Mouse (Mus musculus) Patski (cell line): ENCODE data around the gene Gm11627. TPM values are rescaled to one million over a fixed set of nuclear protein-coding genes. Genes with fewer than 3 reads are reported as not detected.

Experiments
- ATAC-seq: fragments of 100-300 bp; one replicate; pipeline ENCODE4 v1.8.0; 2021
- CTCF ChIA-PET: fragments of 350-600 bp; sonication (Branson Sonifier 250); formaldehyde crosslinking; loops from one replicate; lab custom pipeline; 2022; ENCODE audit warnings: inconsistent platforms; lab: Charles Lee
- POLR2A ChIA-PET: fragments of 350-600 bp; sonication (Branson Sonifier 250); formaldehyde crosslinking; loops from one replicate; lab custom pipeline; 2022; ENCODE audit warnings: antibody characterized with exemption, inconsistent platforms; lab: Charles Lee
- DNase-seq: peaks from one replicate; pipeline ENCODE4 v3.0.0-alpha.2; 2011; ENCODE audit warnings: low read depth, low spot score
- H3K27me3 ChIP-seq: fragments of 371-371 bp; one replicate; pipeline ENCODE4 v1.5.1; 2021
- CTCF ChIP-seq: fragments of 100-300 bp; IDR thresholded peaks from one replicate; pipeline ENCODE4 v1.5.1; 2021
- in situ Hi-C: fragments of 300-500 bp; cut with MboI; formaldehyde crosslinking; loops from 3 replicates; pipeline ENCODE4 v1.11.1; 2018; ENCODE audit warnings: low pct_unique_long_range_greater_than_20kb, mixed read lengths
- polyA plus RNA-seq: library from polyadenylated mRNA; unstranded; gene quantifications from one replicate; pipeline ENCODE4 v1.2.3, GENCODE M21; 2021

The Gm11627 gene
- polyA plus RNA-seq, 1 experiment from 2014 or later = not detected

GRCm38 (mm10) chr11:102602816-102603495, 23.7 kb upstream of the Gm11627 start:
- CTCF ChIA-PET = interaction anchor here (1.0 to 1.3 kb wide), 2 partner anchors 41 to 116 kb away, joined by 3 read pairs; no protein-coding TSS in a partner anchor
- no peak for DNase-seq
- in situ Hi-C loops = no loop called here
- H3K27me3 ChIP-seq = no peaks in the 10 kb centered on the region
- TF ChIP-seq CTCF = no peak
- ATAC-seq = no peak
- POLR2A ChIA-PET = interaction anchor here (1.0 to 1.7 kb wide), 2 partner anchors 15 to 30 kb away, joined by 3 to 5 read pairs; no protein-coding TSS in a partner anchor

GRCm38 (mm10) chr11:102599912-102600311, 20.7 kb upstream of the Gm11627 start:
- in situ Hi-C loops = no loop called here
- peak; percentile 69 for TF ChIP-seq CTCF
- ChIA-PET CTCF (interaction anchor here (0.9 to 1.4 kb wide), 2 partner anchors 25 to 44 kb away, joined by 3 read pairs; no protein-coding TSS in a partner anchor), POLR2A (no interaction called here)
- ATAC-seq (no peak), DNase-seq (no peak)
- H3K27me3 ChIP-seq = no peaks in the 10 kb centered on the region

- POLR2A ChIA-PET = interaction anchor here (1.5 kb wide), 1 partner anchor 9 kb away, joined by 4 read pairs; the partner anchor contains the start of gene Fzd2
- no peaks in the 10 kb centered on the region for H3K27me3 ChIP-seq
- in situ Hi-C loops = no loop called here
- ATAC-seq (no peak), DNase-seq (no peak)
- CTCF ChIA-PET = no interaction called here
- no peak for TF ChIP-seq CTCF
These were observed 16.1 kb upstream of the Gm11627 start for GRCm38 (mm10) chr11:102595341-102595820.

- peak; percentile 31 for TF ChIP-seq CTCF
- no peaks in the 10 kb centered on the region for H3K27me3 ChIP-seq
- in situ Hi-C loops = no loop called here
- ChIA-PET CTCF (no interaction called here), POLR2A (no interaction called here)
- ATAC-seq = no peak
- DNase-seq = no peak
These were observed 8.3 kb upstream of the Gm11627 start for GRCm38 (mm10) chr11:102587554-102587953.

GRCm38 (mm10) chr11:102586445-102587130, 7.3 kb upstream of the Gm11627 start:
- peak; percentile 32 for TF ChIP-seq CTCF
- ChIA-PET CTCF (no interaction called here), POLR2A (no interaction called here)
- no peak for ATAC-seq
- in situ Hi-C loops = no loop called here
- H3K27me3 ChIP-seq = no peaks in the 10 kb centered on the region
- DNase-seq = no peak

GRCm38 (mm10) chr11:102582736-102583135, 3.5 kb upstream of the Gm11627 start:
- H3K27me3 ChIP-seq = no peaks in the 10 kb centered on the region
- TF ChIP-seq CTCF = no peak
- in situ Hi-C loops = no loop called here
- CTCF ChIA-PET = no interaction called here
- POLR2A ChIA-PET = no interaction called here
- DNase-seq (no peak), ATAC-seq (no peak)

- peak; percentile 57 for ATAC-seq
- no peak for DNase-seq
- in situ Hi-C loops = no loop called here
- CTCF ChIA-PET = interaction anchor here (1.3 kb wide), 1 partner anchor 69 kb away, joined by 4 read pairs; no protein-coding TSS in a partner anchor
- no peak for TF ChIP-seq CTCF
- H3K27me3 ChIP-seq = no peaks in the 10 kb centered on the region
- POLR2A ChIA-PET = no interaction called here
These were observed 2.9 kb upstream of the Gm11627 start for GRCm38 (mm10) chr11:102582016-102582610.

- no peaks in the 10 kb centered on the region for H3K27me3 ChIP-seq
- ChIA-PET POLR2A (no interaction called here), CTCF (interaction anchor here (1.3 kb wide), 1 partner anchor 70 kb away, joined by 4 read pairs; no protein-coding TSS in a partner anchor)
- no peak for DNase-seq
- no peak for ATAC-seq
- in situ Hi-C loops = no loop called here
- TF ChIP-seq CTCF = no peak
These were observed 2.2 kb upstream of the Gm11627 start for GRCm38 (mm10) chr11:102581281-102582015.

- in situ Hi-C loops = no loop called here
- CTCF ChIA-PET = no interaction called here
These were observed 721 bp upstream of the Gm11627 start for GRCm38 (mm10) chr11:102580034-102580330.

More at GRCm38 (mm10) chr11:102580034-102580330, 721 bp upstream of the Gm11627 start:
- DNase-seq (no peak), ATAC-seq (no peak)
- TF ChIP-seq CTCF = no peak
- POLR2A ChIA-PET = no interaction called here
- H3K27me3 ChIP-seq = no peaks in the 10 kb centered on the region
